Mouse (Mus musculus): Measurements from ENCODE around the gene Rasd2. TPM values are rescaled to one million over a fixed set of nuclear protein-coding genes. Genes with fewer than 3 reads are reported as not detected.
A peak's percentile ranks its signal among the peaks of the same experiment; 100 is the strongest.

The Rasd2 gene
- total RNA-seq, 2 experiments from 2014 or later: 109 to 128 TPM

GRCm38 (mm10) chr8:75217969-75218368 lies 4.2 kb downstream of the Rasd2 start:
- DNase-seq (ENCODE audit: low spot score in 2 of 2): peak; percentile 78 to 89

GRCm38 (mm10) chr8:75219877-75220738 lies 6.4 kb downstream of the Rasd2 start:
- no peak for DNase-seq (ENCODE audit: low spot score in 2 of 2)

DNA sequence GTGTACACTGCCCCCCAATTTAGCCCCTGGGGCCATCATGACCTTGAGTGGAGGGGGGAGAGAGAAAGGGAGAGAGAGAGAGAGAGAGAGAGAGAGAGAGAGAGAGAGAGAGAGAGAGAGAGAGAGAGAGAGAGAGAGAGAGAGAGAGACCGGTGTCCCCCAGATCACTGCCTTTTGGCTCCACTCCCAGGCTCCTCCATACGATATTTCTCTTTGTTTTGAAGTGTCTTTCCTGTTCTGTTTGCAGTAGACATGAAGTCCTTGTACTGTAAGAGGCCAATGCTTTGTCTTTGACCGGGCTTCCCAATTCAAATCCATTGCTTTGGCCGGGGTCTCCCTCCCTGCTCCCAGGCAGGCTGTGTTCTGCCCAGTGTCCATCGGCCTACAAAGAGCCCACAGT lies 8.9 kb downstream of the Rasd2 start:
- no peak for DNase-seq (ENCODE audit: low spot score in 2 of 2)

DNA sequence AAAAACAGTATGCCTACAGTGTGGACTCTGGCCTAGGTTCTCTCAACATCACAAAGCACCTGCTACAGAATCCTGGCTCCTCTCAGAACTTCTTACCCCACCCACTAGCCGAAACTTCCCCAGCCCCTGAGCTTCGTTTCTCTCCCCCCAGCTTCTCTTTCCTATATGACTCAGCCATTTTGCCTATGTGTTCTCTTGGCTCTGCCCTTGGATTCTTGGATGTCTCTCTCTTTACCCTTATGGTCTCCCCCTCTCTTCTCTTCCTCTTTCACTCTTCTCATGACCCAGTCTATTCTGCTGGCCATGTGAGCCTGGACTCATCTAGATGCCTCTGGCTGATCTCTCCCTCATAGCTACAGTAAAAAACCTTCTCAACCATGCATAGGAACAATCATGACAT lies 13.0 kb downstream of the Rasd2 start:
- DNase-seq (ENCODE audit: low spot score in 2 of 2): no peak

- DNase-seq (ENCODE audit: low spot score in 2 of 2): peak in 1 of 2 experiments; percentile 53
Observed at GRCm38 (mm10) chr8:75233915-75234554, 20.3 kb downstream of the Rasd2 start.

DNA sequence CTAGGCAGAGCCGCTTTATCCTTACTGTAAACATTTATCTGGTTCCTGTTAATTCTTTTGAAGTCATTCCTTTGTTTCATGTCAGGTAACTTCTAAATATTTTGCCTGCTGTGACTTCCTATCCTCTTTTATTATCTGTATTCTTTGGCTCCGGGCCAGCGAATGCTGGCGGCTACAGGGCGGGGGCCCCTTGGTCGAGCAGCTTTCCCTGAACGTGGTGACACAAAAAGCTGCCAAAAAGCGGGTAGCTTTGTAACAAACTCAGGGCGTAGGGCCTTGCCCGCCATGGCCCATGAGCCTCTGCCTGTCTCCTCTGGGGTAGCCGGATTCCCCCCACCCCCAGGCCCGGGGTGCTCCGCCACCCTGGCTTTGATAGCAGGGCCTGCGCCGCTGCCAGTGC lies 33.6 kb downstream of the Rasd2 start:
- DNase-seq (ENCODE audit: low spot score in 2 of 2): no peak

GRCm38 (mm10) chr8:75249186-75249585 lies 35.4 kb downstream of the Rasd2 start:
- DNase-seq (ENCODE audit: low spot score in 2 of 2): no peak

DNA sequence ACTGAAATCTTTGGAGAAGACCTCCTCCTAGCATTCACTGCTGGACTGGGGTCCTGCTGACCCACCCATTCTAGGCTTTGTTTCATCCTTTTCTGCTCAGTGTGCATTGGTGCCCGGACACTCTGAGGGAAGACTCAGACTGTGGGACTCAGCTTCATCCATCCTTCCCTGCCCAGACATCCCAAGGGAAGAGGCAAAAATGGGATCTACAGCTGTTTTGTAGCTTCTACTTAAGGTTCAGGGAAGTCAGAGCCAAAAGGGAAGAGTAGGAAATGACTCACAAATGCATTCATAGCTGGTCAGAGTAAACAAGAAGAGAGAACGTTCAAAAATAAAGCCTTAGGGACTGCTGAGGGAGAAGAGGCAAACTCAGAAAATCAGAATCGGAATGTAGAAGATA lies 40.3 kb downstream of the Rasd2 start:
- DNase-seq (ENCODE audit: low spot score in 2 of 2): no peak

DNA sequence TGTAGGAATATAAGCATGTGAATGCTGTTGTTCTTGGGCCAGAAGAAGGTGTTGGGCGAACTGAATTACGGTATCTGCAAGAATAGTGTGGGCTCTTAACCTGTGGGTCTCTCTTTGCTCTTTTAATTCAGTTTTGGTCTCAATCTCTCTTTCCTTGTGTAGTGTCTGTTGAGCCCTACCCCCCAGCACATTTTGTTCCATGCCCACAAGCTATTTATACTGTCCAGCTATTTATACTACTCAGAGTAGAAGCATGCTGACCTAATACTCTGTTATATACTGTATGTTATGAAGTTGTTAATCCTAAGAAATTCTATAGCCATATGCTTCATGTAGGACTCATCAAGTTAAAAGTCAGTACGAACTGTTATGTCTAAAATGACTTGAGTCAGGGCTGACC lies 41.9 kb downstream of the Rasd2 start:
- no peak for DNase-seq (ENCODE audit: low spot score in 2 of 2)

- DNase-seq (ENCODE audit: low spot score in 2 of 2): peak; percentile 12 to 19
Observed at GRCm38 (mm10) chr8:75272166-75272565, 58.4 kb downstream of the Rasd2 start.

Other genes with a start within 250 kb of the Rasd2 start
- gene Hmgxb4, start 220.6 kb upstream of the Rasd2 start, total RNA-seq (2021): 10 to 100 TPM; 23.2 to 26.1 TPM
- 10 to 100 TPM; 39.8 to 46.3 TPM for gene Tom1, start 180.2 kb upstream of the Rasd2 start, total RNA-seq (2021)
- 1 to 10 TPM; 4.3 to 5.1 TPM for gene Hmox1, start 120.3 kb upstream of the Rasd2 start, total RNA-seq (2021)
- gene Mcm5, start 104.4 kb upstream of the Rasd2 start, total RNA-seq (2021): 1 to 10 TPM; 8.3 to 8.5 TPM
- under 1 TPM in 1 of 2 experiments, not detected in 1; 0.37 TPM for gene Gm10358, start 192.6 kb downstream of the Rasd2 start, total RNA-seq (2021)
- gene Iqcm, start 234.8 kb downstream of the Rasd2 start, total RNA-seq (2021): under 1 TPM; 0.35 to 0.52 TPM

Data from left cerebral cortex, adult 18-20 months (tissue).